Mouse (Mus musculus): ENCODE data around the gene Gm27021.

DNA sequence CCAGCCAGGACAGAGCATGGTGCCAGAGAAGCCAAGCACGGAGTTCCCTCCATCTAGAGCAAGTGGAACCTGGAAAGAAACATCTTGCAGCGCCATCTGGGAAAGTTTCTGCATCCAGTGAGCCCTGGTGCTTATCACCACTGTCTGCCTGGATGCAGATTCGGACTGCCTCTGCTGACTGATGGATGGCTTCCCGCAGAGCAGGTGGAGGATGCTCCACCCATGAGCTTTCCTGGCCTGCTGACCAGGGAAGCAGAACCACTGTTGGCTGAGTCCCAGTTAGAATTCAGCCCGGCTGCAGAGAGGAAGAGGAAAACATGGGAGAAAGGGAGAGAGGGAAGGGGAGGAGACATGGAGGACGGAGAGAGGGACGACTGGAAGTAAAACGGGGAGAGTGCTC, 19.9 kb upstream of the Gm27021 start:
- TF ChIP-seq POLR2A (IDR thresholded peaks at IDR 0.05; ENCODE audit: insufficient read depth, low read depth, low read length) (no peak), CTCF (IDR thresholded peaks at IDR 0.05; ENCODE audit: insufficient read depth, low read depth, low read length) (no peak)

Measured in olfactory bulb, adult 2 months (tissue).